Mouse (Mus musculus) ovary, postnatal 36 days (tissue): ENCODE results near the gene Mef2c.
A peak's percentile ranks its signal among the peaks of the same experiment; 100 is the strongest.

Experiments used
- DNase-seq: peaks from one replicate; pipeline ENCODE4 v3.0.0; 2022; ENCODE audit warnings: low spot score, mixed read lengths

Gene Mef2c

GRCm38 (mm10) chr13:83662089-83662551, 158.3 kb downstream of the Mef2c start:
- no peak for DNase-seq

GRCm38 (mm10) chr13:83666179-83666578, 162.3 kb downstream of the Mef2c start:
- DNase-seq = no peak

DNA sequence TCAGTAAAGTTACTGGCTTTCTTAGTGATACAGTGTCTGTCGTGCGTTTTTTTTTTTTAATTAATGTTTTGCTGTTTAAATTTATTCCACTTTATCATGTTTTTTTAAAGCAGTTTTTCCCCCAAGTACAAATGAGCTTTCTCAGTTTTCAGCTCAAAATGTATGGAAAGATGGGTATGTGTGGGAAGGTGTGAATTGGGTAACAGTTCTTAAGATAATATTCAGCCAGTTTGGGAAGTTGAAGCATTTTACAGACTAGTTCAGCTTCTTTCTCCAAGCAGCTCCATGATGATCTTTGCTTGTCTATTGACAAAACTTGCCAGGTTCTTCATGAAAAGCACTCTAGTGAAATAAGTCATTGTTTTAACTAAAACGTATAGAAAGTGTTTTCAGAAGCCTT, 163.2 kb downstream of the Mef2c start:
- DNase-seq = no peak

DNA sequence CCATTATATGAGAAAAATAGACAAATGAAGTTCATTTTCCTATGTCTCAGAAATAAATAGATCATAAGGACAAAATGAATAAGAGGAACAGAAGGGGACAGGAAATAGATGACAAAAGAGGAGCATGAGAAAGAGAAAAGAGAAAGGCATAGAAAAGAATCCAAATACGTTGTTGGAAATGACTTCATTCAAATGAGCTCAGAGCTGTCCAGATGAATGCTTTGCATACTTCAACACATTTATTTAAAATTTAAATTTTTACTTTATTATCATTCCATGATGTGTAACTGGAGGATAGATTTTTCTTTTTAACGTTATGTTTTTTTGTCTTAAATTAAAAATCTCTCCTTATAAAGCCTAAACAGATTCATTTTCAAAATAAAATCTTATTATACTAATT, 203.8 kb downstream of the Mef2c start:
- no peak for DNase-seq

DNA sequence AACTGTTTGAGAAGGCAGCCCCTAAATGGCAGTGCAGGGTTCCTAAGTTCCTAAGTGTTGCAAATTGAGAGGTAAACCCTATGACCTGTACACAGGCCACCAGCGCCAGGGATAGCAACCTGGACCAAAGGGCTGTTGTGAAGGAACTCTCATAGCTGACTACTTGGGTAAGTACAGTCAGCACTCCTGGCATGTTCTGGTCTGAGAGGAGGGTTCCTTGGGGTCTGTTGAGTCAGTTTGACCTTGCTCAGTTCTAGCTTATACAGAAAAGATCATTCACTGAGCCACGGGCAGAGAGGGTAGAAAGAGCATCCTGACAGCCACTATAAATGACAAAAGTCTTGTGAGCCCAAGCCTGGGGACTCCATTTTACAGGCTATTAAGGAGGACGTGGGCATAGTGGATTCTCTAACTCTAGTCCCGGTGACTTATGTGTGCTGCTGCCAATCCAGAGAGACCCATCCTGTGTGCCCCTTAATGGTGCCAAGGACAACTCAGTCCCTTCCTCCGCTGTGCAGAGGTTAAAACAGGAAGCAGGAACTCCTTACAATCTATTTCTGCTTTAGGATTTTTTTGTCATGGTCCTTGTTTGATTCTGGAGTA, 209.0 kb downstream of the Mef2c start:
- no peak for DNase-seq

DNA sequence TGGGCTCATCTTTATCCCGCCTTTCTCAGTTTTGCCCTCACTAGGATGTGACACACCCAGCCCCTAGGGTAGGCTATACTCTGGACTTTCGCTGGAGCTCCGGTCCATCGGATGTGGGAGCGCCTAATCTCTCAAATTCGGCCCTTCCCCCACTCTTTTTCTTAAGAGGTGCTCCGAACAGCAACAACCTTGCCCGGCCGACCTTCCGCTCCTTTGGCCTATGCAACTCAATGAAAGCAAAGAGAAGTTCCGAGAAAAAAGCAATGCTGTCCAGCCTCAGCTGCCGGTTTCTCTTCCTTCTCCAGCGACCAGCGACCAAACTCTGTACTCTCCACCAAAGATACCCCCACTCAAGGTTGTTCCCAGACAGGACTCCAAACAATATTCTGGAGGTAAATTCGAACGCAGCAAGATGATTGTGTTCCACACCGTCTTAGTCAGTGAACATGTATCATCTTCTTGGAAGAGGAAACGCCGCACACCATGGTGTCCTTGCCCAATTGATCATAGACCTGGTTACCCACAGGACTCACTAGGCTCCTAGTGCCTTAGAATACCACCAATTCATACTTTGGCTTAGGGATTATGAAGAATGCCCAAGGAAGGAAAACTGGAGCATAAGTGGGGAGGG, 209.9 kb downstream of the Mef2c start:
- DNase-seq = no peak

DNA sequence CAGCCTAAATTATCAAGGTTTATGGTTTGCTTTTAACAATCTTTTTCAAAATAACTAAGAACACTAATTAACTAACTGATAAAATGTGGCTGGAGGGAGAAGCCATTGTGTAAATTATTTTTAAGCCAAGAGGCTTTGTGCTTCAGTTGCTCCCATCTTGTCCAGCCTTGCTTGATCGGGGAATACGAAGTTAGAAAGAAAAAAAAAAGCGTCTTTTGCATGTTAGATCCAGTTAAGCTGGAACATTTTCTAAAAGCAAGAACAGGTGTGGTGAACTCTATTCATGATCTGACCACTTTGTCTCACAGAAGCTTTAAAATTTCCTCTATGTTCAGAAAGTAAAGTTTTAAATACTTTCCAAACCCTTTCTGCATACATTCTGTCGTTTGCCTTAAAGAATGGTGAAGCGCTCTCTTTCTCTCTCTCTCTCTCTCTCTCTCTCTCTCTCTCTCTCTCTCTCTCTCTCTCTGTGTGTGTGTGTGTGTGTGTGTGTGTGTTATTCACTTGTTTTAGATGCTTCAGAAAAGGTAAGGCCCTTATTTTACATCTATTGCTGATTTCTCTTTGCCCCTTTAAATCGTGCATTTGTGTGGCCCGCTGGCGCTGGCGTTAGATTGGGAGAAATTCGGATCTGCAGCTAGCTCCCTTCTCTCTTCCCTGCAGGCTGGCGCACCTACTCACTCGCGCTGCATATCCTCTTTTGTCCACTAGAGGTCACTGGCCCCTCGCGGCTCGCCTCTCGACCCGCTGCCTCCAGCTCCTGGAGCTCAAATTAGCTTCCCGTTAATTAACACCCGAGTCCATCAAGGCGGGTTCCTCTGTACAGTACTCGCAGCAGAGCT, 210.9 kb downstream of the Mef2c start:
- peak; percentile 76 for DNase-seq

GRCm38 (mm10) chr13:83715308-83715785, 211.5 kb downstream of the Mef2c start:
- no peak for DNase-seq

DNA sequence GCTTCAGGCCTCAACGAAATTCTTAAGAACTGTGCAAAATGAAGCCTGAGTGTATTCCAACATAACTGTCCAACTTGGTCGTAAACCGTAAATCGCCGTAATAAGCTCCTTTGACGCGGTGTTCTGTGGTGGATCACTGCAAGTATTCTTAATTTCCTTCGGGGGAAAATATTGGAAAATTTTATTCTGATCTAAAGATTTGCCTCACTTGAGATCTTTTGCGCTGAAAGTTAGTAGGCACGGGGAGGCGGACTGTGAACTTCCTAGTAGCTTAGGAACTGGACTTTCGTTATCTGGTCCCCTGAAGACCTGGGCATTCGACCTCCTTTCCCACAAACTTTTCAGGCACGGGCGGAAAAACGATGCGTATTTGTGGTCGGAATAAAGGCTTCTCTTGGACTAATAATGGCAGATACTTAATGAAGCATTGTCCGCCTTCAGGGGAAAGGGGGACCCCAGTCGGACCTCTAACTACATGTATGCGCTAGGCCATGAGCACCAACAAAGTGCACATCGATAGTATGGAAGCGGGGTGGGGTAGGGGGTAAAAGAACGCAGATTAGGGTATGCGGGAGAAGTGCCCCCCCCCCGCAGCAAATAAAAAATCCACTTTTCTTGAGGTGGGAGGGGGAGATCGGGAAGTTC, 212.3 kb downstream of the Mef2c start:
- no peak for DNase-seq
